Mouse (Mus musculus) midbrain, embryonic 14.5 days (tissue): ENCODE results near the gene Irf1. TPM values are rescaled to one million over a fixed set of nuclear protein-coding genes. Genes with fewer than 3 reads are reported as not detected.

Experiments used
- ATAC-seq: fragments of 200-750 bp; cut with Nextera tagmentation; 2 replicates; pipeline ENCODE4 v1.8.0; 2017; ENCODE audit warnings: moderate number of reproducible peaks, moderate library complexity; ENCODE audit not compliant: low FRiP score, low TSS enrichment
- DNase-seq: peaks from one replicate; pipeline ENCODE4 v3.0.0-alpha.2; 2015
- H3K27ac ChIP-seq: fragments of 300-500 bp; sonication (generic); replicated peaks from 2 replicates; pipeline ENCODE4 v1.5.1; 2014; ENCODE audit warnings: mild to moderate bottlenecking, low read depth, low read length, moderate library complexity
- H3K27me3 ChIP-seq: fragments of 300-500 bp; sonication (generic); 2 replicates; pipeline ENCODE4 v1.6.1; 2014; ENCODE audit warnings: low read length, control low read depth, mixed read lengths; ENCODE audit not compliant: control insufficient read depth, insufficient read depth
- H3K36me3 ChIP-seq: fragments of 300-500 bp; sonication (generic); 2 replicates; pipeline ENCODE4 v1.6.1; 2014; ENCODE audit warnings: low read length, control low read depth; ENCODE audit not compliant: control insufficient read depth, insufficient read depth
- H3K4me1 ChIP-seq: fragments of 300-500 bp; sonication (generic); 2 replicates; pipeline ENCODE4 v1.6.1; 2014; ENCODE audit warnings: mild to moderate bottlenecking, antibody characterized with exemption, low read length, control low read depth; ENCODE audit not compliant: control insufficient read depth, insufficient read depth
- H3K4me2 ChIP-seq: fragments of 300-500 bp; sonication (generic); 2 replicates; pipeline ENCODE4 v1.6.1; 2014; ENCODE audit warnings: mild to moderate bottlenecking, low read length, moderate library complexity
- H3K4me3 ChIP-seq: fragments of 300-500 bp; sonication (generic); replicated peaks from 2 replicates; pipeline ENCODE4 v1.5.1; 2014; ENCODE audit warnings: low read depth, low read length
- H3K9ac ChIP-seq: fragments of 300-500 bp; sonication (generic); replicated peaks from 2 replicates; pipeline ENCODE4 v1.6.1; 2014; ENCODE audit warnings: mild to moderate bottlenecking, low read length, moderate library complexity
- H3K9me3 ChIP-seq: fragments of 300-500 bp; sonication (generic); 2 replicates; pipeline ENCODE4 v1.6.1; 2016; ENCODE audit warnings: low read length, control low read depth, mixed read lengths; ENCODE audit not compliant: control insufficient read depth
- WGBS: fragments of 180-500 bp; shearing (Covaris S2); extraction: QIAGEN DNeasy Blood & Tissue Kit; methylation state at CpG from one replicate; pipeline ENCODE4 v1.1.7; 2014; 5-methylcytosine and 5-hydroxymethylcytosine counted together
- polyA plus RNA-seq: library from polyadenylated mRNA; unstranded; fragments of >200 nt; fragmentation: Nextera tagmentation; extraction: Ambion mirVana; gene quantifications from 2 replicates; pipeline ENCODE4 v1.2.1, GENCODE M21; 2014

Irf1 gene
- 1.3 and 3.5 TPM in 2 replicates for polyA plus RNA-seq

DNA sequence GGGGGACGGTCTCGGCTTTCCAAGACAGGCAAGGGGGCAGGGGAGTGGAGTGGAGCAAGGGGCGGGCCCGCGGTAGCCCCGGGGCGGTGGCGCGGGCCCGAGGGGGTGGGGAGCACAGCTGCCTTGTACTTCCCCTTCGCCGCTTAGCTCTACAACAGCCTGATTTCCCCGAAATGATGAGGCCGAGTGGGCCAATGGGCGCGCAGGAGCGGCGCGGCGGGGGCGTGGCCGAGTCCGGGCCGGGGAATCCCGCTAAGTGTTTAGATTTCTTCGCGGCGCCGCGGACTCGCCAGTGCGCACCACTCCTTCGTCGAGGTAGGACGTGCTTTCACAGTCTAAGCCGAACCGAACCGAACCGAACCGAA lies at the start of gene Irf1:
Irf1 (plus strand) TSS at position 255 of the 365 bp plus-strand sequence.
- peak; percentile 92 for DNase-seq
- H3K36me3 ChIP-seq: no peaks in the 10 kb centered on the region
- no peak within 1 kb of the TSS for H3K27ac ChIP-seq
- peak within 1 kb of the TSS; percentile 99 for H3K4me2 ChIP-seq
- H3K4me3 ChIP-seq: peak within 1 kb of the TSS; percentile 63
- under 1% methylated on average over 39 of the region's 40 CpGs for WGBS
- peak within 1 kb of the TSS; percentile 54 for H3K9ac ChIP-seq
- H3K4me1 ChIP-seq: no peaks in the 10 kb centered on the region
- H3K27me3 ChIP-seq: peaks cover 20% of the 10 kb centered on the region; the same call in 1 of the 2 replicates
- ATAC-seq: peak; percentile 91
- no peaks in the 10 kb centered on the region for H3K9me3 ChIP-seq

GRCm38 (mm10) chr11:53720715-53721114 lies 49.1 kb upstream of the Irf1 start, which contains the start of gene Il5:
Gene Il5 (plus strand): TSS chr11:53720794.
- H3K9ac ChIP-seq: no peak within 1 kb of the TSS

GRCm38 (mm10) chr11:53731457-53731856 lies 38.4 kb upstream of the Irf1 start:
- ATAC-seq: no peak
- no peaks in the 10 kb centered on the region for H3K4me1 ChIP-seq

More at GRCm38 (mm10) chr11:53720715-53721114, 49.1 kb upstream of the Irf1 start, which contains the start of gene Il5:
- H3K4me1 ChIP-seq: no peaks in the 10 kb centered on the region
- H3K27ac ChIP-seq: no peak within 1 kb of the TSS
- no peak within 1 kb of the TSS for H3K4me2 ChIP-seq
- no peak within 1 kb of the TSS for H3K4me3 ChIP-seq
- no peak for ATAC-seq
- DNase-seq: no peak
- H3K36me3 ChIP-seq: no peaks in the 10 kb centered on the region
- WGBS: 89% methylated on average over 6 of the region's 6 CpGs
- no peaks in the 10 kb centered on the region for H3K27me3 ChIP-seq
- H3K9me3 ChIP-seq: no peaks in the 10 kb centered on the region

DNA sequence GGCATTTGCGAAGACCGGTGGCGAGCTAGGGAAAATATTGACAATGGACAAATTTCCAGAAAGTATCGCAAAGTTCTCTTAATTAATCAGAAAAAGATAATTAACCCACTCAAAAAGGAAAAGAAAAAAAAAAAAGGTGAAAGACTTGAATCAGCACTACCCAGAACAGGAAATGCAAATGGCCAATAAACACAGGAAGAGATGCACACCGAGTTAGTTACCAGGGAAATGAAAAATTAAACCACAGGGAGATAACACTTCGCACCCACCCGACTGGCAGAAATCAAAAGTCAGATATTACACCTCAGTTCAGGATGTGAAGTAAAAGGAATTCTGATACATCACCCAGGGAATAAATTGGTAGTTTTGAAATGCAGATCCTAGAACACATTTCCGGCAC lies 37.6 kb upstream of the Irf1 start:
- Histone ChIP-seq H3K27me3 (no peaks in the 10 kb centered on the region), H3K4me1 (no peaks in the 10 kb centered on the region), H3K4me2 (no peak overlapping the region), H3K36me3 (no peaks in the 10 kb centered on the region), H3K9ac (no peak overlapping the region), H3K27ac (no peak overlapping the region), H3K4me3 (no peak overlapping the region), H3K9me3 (no peaks in the 10 kb centered on the region)
- DNase-seq (no peak), ATAC-seq (no peak)
- 95% methylated on average over 8 of the region's 8 CpGs for WGBS

More at GRCm38 (mm10) chr11:53731457-53731856, 38.4 kb upstream of the Irf1 start:
- no peak overlapping the region for H3K4me3 ChIP-seq
- no peaks in the 10 kb centered on the region for H3K36me3 ChIP-seq
- no peak for DNase-seq
- WGBS: 97% methylated on average over 7 of the region's 7 CpGs
- no peak overlapping the region for H3K27ac ChIP-seq
- no peaks in the 10 kb centered on the region for H3K27me3 ChIP-seq
- H3K4me2 ChIP-seq: no peak overlapping the region
- H3K9me3 ChIP-seq: no peaks in the 10 kb centered on the region
- no peak overlapping the region for H3K9ac ChIP-seq

DNA sequence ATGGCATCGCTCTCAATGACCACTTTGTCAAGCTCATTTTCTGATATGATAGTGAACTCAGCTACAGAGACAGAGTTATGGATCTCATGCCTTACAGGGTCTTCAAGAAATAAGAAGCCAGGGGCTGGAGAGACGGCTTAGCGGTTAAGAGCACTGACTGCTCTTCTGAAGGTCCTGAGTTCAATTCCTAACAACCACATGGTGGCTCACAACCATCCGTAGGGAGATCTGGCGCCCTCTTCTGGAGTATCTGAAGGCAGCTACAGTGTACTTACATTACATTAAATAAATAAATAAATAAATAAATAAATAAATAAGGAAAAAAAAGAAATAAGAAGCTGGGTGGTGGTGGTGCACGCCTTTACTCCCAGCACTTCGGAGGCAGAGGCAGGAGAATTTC lies 36.0 kb upstream of the Irf1 start:
- DNase-seq (peak; percentile 7), ATAC-seq (no peak)
- H3K4me2 ChIP-seq: no peak overlapping the region
- WGBS: 90% methylated on average over 7 of the region's 7 CpGs
- no peak overlapping the region for H3K4me3 ChIP-seq
- H3K9ac ChIP-seq: no peak overlapping the region
- H3K27me3 ChIP-seq: no peaks in the 10 kb centered on the region
- H3K9me3 ChIP-seq: no peaks in the 10 kb centered on the region
- no peak overlapping the region for H3K27ac ChIP-seq
- H3K36me3 ChIP-seq: no peaks in the 10 kb centered on the region
- no peaks in the 10 kb centered on the region for H3K4me1 ChIP-seq

GRCm38 (mm10) chr11:53734431-53734830 lies 35.4 kb upstream of the Irf1 start:
- Histone ChIP-seq H3K4me3 (no peak overlapping the region), H3K27me3 (no peaks in the 10 kb centered on the region), H3K4me1 (no peaks in the 10 kb centered on the region), H3K4me2 (no peak overlapping the region), H3K9me3 (no peaks in the 10 kb centered on the region), H3K9ac (no peak overlapping the region), H3K27ac (no peak overlapping the region), H3K36me3 (no peaks in the 10 kb centered on the region)
- DNase-seq (no peak), ATAC-seq (no peak)
- WGBS: 85% methylated on average over 2 of the region's 2 CpGs

DNA sequence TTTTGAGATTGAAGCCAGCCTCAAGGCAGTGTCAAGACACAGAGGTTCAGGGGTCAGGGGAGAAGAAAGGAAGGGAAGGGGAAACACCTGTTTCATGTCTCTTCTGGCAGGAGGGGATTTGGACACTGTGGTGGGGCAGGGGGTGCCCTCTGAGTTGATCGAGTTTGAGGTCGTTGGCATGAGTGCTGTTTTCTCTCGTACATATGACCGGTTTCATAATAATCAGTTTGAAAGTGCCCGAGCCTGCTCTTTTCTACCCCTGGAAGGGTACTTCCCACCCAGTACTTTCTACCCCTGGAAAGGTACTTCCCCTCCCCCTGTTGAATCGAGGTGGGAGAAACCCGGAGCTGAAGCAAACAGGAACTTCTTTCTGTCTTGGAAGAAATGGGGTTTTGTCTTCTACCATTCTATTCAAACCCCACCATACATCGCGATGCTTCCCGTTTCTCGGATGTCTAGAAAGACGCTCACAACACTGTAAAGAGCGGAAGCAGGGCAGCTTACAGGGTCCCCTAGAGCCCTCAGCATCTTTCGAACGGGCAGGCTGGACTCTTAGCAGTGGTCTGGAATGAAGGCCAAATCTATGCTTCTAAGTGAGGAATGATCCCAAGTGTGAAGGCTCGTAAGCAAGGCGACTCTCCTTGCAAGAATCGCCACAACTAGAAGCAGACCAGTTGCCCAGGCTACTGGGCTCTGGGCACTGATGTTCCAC lies 34.7 kb upstream of the Irf1 start:
- ATAC-seq (no peak), DNase-seq (no peak)
- no peak overlapping the region for H3K4me2 ChIP-seq
- no peaks in the 10 kb centered on the region for H3K9me3 ChIP-seq
- no peak overlapping the region for H3K4me3 ChIP-seq
- WGBS: 73% methylated on average over 18 of the region's 18 CpGs
- H3K9ac ChIP-seq: no peak overlapping the region
- no peak overlapping the region for H3K27ac ChIP-seq
- H3K36me3 ChIP-seq: no peaks in the 10 kb centered on the region
- H3K27me3 ChIP-seq: no peaks in the 10 kb centered on the region
- H3K4me1 ChIP-seq: no peaks in the 10 kb centered on the region

DNA sequence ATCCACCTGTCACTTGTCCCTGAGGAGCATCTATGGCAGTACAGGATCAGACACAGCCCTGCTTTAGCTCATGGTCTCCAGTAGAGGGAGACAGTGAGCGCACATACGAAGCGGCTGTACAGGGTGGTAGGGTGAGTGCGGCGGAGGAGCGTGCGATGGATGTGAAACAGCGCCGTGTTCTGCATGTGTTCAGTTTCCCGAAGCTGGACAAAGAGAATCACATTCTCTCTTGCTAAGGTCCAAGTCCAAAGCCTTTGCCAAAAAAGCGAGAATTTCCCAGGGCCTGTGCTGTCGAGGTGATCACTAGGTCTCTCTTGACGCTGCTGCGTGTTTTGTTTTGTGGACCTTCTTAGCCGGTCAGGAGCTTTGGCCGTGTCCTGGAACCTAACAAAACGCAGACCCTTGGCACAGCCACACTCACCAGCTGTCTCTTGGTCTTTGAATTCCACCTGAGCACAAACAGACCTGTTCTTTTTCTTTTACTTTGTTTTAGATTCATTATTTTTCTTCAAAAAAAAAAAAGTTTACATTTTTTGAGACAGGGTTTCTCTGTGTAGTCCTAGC lies 34.0 kb upstream of the Irf1 start:
- H3K9me3 ChIP-seq: no peaks in the 10 kb centered on the region

More for the DNA sequence above, 34.0 kb upstream of the Irf1 start:
- peak overlapping the region; percentile 17; the same call in 1 of the 2 replicates for H3K4me3 ChIP-seq
- DNase-seq: peak; percentile 91
- H3K27me3 ChIP-seq: no peaks in the 10 kb centered on the region
- H3K4me1 ChIP-seq: no peaks in the 10 kb centered on the region
- peak; percentile 57 for ATAC-seq
- 27% methylated on average over 17 of the region's 17 CpGs for WGBS
- no peaks in the 10 kb centered on the region for H3K36me3 ChIP-seq
- no peak overlapping the region for H3K27ac ChIP-seq
- no peak overlapping the region for H3K9ac ChIP-seq
- H3K4me2 ChIP-seq: peak overlapping the region; percentile 50
